Mouse (Mus musculus) ES-CJ7 (cell line): ENCODE measurements around the gene Rap1gds1.

Experiments used
- DNase-seq: peaks from one replicate; pipeline ENCODE4 v3.0.0; 2011; ENCODE audit warnings: low read depth, low spot score

Rap1gds1 gene

DNA sequence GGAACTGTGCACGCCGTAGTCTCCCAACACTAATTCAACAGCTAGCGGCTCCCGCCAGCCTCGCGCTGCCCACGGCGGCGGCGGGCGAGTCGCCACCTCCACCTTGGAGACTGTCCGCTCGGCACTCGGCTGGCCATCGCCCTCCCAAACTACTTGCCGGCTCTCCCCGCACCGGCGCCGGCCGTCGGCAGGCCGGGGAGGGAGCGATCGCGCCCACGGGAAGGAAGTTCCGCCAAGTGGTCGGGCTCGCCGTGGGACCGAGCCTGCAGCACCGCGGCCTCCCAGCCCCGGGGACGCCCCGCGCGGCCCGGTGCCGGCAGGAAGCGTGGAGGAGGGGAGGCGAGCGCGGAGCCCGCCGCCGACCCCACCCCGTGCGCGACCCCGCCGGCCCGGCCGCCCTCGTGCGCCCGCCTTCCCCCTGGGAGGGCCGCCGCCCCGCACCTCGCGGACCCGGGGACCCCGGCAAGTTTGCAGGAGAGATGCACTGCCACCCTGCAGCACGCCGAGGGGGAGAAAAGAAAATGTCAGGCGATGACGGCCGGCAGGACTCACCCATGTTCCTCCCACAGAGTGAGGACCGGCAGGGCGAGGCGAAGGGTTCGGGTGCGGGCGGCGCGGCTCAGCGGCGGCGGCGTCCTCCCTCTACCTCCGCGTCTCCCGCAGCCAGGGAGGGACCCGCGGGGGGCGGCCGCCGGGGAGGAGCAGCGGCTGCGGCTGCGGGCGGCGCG lies at the start of gene Rap1gds1:
Rap1gds1 (minus strand) TSS at position 718 of the 728 bp plus-strand sequence.
- peak; percentile 39 for DNase-seq

DNA sequence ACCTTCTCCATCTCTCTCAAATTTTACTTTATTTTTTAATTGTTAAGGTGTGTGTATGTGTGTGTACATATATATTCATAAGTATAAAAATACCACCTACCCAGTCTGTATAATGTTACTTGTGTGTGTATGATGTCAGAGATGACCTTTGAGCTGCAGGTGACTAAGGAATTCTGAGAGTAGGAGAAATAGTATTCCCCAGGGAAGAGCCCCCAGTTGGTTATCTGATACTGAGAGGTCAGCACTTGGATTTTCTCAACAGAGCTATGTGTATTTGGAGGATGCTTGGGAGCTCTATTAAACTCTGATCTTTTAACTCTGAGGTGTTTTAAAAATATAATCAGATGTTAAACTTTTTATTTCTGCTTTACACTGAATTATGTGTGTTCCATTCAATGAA lies 43.4 kb upstream of the Rap1gds1 start:
- no peak for DNase-seq

DNA sequence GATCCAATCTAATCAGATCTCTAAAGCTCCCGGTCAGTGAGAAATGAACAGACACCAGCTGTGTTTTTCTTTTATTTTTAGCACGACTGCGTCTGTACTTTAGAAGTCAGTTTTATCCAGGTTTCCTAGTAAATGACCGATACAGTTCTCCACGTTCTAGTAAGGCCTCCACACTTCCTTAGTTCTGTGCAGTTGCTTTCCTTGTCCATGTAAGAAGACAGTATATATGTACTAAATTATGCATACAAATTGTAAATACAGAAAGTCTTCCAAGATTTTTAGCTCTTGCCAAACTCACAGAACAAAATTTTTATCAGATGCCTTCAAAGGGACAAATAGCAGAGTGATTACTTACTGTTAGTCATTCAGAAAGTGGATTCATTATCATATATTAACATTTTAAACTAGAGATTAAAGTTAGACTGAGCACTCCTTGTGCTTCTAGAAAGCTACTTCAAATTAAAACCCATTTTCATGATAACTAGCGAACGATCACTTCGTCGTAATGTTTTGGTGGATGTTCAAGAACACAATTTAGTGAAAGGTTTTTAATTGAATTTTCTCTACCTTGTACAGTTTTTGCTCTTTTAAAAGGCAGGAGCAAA lies 41.8 kb upstream of the Rap1gds1 start:
- DNase-seq, result no peak

DNA sequence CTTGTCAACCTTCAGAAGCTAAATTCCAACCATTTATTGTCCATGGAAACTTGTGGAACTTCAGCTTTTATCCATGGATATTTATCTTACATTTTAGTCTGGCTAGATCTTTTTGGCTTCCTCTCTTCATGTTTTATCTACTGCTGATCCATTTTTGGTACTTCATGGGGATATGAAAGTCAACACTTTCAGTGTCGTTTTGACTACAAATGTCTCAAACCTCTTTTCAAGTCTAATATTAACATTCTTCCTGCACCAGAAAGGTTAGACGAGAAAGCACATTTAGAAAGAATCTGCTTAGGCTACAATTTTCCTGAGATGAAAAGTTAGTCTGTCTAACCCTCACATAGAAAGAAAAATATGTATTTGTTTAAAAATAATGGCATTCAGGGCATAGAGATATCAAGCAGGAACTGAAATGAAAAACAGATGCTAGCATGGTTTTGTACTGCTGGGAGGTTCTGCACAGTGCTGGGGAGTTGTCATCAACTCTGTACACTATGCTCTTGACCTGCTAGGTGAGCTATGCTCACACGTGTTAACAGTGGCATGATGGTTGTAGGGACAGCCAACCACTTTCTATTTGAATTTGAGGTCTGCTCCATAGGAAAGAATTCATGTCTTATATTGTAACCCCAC lies 37.5 kb upstream of the Rap1gds1 start:
- DNase-seq, result no peak

DNA sequence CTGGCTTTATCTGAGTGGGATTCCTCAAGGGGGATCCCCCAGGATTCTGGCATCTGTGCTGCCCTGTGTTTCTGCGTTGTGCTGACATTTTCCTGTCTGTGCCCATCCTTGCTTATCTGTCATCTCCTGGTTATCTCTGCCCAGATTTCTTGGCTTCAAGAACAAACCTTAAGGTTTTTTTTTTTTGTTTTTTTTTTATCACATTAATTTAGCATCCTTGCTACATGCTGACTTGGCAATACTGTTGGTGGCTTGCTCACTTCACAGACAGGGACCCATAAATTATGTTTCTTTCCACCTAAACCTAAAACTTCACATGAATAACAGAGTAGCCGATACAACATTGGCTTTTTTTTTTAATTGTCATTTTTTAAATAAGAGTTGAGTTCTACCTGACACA lies 36.9 kb upstream of the Rap1gds1 start:
- no peak for DNase-seq

DNA sequence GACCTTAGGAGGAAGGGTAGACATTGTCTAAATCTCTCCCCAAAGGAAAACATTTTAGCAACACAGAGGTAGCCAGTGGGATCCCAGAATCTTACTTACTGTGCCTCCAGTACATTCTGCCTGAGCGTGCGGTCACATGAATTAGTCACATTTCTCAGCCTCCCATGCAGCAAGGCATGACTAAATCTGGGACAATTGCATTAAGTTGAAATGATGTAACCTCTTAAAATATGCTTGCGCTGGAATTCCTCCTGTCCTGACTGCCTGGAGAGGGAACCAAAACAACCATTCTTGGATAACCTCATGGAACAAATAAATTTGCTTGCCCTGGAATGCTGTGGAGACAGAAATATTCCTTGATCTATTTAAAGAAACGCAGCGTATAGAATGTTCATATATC lies 33.2 kb upstream of the Rap1gds1 start:
- DNase-seq, result no peak

DNA sequence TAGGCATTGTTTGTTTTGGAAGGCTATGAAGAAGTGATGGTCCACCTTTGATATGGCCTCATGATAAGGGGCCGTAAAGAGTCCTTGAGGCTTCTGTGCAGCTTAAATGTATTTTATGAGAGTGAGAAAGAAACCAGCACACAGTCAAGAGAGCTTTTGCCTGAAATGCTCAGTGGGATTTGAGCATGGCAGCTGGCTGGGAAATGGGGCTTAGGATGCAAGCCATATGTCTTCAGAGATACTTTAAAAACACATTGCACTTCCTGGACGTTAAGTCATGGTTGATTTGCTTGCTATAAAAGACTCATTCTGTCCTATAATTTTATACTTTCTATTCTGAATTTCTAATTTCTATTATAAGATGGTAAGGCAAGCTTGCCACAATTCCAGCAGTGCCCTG lies 28.9 kb upstream of the Rap1gds1 start:
- DNase-seq, result no peak

DNA sequence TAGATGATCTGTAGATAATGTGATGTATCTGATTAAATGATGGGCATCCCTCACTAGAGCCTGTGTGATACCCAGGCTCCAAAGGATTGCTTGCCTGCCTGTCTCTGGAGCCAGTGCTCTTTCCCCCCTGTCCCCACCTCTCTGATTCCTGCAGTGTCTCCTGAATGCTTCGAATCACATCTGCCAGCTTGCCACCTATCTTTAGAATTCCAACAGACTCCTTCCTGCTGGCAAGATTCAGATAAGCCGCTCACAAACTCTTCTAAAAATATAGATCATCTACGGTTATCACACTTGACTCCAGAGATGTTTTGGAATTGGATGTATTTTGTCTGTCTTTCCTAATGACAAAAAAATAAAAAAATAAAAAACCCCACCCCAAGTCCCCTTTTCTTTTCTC lies 28.3 kb upstream of the Rap1gds1 start:
- no peak for DNase-seq

DNA sequence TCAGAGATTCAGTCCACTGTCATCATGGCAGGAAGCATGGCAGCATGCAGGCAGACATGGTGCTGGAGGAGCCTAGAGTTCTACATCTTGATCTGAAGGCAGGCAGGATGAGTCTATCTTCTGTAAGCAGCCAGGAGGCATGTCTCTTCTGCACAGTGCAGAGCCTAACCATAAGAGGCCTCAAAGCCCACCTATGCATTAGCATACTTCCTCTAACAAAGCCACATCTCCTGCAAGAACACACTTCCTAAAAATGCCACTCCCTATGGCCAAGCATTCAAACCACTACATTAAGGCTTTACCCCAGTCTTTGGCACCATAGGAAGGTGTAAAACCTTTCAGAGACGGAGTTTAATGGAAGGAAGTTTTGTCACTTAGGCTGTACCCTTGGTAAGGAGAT lies 26.9 kb upstream of the Rap1gds1 start:
- DNase-seq, result no peak

DNA sequence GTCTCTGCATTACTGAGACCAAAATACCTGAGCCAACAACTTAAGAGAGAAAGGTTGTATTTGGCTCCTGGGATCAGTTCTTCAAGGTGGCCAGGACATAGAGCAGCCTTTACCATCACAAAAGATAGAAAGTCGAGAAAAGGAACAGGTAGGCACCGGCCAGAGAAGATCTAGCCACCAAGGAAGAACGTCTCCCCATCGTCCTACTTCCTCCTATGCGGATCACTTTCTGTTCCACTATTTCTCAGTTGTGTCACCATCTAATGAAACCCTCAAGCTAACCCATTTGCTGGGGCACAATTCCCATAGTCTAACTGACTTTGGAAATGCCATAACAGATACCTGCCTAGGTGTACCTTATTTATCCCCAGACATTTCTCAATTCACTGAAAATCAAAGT lies 24.3 kb upstream of the Rap1gds1 start:
- no peak for DNase-seq

DNA sequence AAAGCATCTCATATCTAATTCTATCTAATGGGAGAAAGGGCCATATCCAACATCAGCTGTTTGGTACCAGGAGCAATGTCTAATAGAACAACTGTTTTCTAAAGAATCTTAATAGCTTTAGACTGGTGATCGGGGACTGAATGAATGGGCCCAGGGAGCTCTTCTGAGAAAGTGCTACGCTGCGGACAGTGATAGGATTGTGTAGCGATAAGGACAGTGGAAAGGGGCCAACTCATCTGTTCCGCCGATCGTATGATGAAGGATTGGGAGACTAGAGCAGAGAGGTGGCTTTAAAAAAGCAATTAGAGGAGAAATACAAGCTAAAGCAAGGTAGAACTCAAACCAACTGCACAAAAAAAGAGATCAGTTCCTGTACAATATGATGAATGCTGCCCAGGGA lies 20.9 kb upstream of the Rap1gds1 start:
- DNase-seq, result no peak

DNA sequence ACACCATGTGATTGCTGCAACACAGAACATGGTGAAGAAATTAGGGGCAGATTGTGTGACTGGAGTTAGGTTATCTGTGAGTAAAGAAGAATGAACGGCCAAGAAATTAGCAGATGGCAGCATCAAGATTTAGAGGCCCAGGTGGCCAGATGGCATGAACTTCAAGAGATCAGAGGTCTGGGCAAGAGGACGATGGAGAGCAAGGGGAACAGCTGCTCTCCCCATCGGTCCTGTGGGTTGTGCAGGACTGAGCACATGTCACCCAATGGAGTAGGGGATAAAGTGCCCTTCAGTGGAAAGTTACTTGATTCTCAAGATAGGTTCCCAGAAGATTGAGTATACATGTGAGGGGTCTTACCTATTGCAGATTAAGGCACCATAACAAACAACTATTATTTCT lies 13.5 kb upstream of the Rap1gds1 start:
- DNase-seq, result no peak

DNA sequence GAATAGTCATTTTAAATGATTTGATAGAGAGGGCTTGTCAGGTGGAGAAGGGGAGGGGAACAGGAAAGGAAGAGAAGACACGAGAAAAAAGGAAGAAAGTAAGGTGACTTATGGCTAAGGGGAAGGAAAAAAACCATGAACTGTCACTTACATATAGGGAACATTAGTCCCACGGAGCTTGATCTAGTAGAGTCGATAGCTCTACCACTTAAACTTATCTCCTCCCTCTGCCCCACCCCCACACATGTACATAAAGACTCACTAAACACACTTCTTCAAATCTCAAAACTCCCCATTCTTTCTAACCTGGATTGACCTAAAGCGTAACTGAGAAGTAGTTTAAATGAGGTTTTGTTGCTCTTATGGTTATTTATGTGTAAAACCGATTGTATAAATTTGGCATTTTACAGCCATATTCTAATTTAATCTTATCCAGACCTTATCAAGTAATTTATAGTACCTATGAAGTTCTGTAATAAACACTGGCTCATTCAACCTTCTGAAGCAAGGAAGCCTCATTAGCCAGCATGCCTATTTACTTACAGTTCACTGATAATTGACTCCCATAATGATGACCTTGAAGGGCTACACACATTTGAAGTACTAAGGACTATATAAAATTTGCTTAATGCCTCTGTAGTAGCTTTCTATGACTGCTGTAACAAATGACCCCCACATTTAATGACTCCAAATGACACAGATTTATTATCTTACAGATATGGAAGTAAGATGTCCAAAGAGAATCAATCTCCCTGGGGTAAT lies 9.0 kb upstream of the Rap1gds1 start:
- no peak for DNase-seq

DNA sequence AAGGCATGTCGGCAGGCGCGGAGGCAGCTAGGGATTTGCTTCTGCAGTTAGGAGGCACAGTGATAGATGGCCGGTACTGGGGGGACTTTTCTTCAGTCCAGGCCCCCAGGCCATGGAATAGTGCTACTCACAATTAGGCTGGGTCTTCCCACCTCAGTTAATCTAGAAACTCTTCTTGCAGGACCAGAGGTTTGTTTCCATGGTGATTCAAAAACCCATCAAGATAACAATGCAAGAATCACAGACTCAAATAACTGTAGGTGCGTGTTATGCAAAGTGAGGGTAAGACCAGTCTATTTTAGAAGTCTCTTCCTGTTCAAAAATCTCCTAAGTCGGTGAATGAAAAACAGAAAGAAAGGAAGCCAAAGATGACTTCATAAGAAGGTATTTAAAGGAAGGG lies 4.8 kb upstream of the Rap1gds1 start:
- DNase-seq, result no peak

DNA sequence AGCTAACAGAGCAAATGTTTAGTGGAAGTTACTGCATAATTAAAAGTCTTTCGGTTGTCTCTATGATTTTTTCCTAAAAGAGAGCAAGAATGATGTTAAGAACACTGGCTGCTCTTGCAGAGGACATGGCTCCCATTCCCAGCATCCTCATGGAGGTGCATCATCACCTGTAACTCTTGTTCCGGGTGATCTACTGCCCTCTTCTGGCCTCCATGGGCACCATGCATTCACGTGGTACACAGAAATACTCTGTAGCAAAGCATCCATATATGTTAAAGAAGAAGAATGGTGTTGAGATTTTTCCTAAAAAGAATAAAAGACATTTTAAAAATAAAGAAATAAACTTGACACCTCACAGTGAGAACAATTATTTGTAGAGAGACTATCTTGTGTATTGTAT lies 3.0 kb upstream of the Rap1gds1 start:
- no peak for DNase-seq

DNA sequence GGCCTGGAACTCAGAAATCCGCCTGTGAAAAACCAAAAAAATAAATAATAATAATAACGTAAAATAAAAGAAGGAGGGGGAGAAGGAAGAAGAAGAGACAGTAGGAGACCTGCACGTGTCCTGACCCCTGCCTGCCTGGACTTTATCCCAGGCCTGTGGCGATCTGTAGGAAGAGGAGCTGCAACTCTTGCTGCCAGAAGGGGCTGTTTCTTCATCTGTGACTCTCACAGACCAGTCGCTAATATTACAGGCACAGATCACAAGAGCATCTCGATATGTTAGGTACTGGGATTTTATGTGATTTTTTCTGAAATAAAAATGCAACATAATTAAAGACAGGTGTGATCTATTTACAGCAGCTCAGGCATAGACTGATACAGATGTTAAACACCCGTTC lies 1.1 kb upstream of the Rap1gds1 start:
- DNase-seq, result peak; percentile 25

DNA sequence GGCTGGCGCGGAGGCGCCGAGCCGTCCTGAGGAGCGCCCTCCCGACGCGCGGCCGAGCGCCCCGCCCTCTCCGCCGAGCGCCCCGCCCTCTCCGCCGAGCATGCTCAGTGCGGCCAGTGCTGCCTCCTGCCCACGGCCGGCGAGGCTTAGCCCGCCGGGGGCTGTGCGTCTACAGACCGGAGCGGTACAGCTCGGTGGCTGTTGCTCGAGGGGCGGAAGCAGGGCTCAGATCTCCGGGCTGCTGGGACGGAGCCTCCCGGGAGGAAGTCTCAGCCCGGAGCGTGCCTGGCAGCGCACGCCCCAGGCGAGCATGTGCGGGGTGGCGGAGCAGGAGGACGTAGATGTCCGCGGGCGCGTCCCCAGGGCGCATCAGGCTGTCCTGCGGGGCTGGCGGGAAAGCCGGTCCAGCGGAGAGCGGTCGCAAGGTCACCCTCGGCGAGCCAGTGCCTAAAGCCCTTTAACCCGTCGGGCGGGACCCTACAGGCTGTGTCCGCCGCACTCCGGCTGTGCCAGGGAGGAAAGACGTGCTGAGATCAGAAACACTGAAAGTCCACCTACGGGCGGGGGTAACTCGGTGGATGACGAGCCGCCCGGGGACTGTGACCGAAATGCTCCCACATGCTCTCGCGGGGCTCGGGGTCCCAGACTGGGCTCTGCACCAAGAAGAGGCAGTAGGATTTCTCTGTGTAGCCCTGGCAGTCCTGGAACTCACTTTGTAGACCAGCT lies 495 bp upstream of the Rap1gds1 start:
- DNase-seq, result peak; percentile 84

DNA sequence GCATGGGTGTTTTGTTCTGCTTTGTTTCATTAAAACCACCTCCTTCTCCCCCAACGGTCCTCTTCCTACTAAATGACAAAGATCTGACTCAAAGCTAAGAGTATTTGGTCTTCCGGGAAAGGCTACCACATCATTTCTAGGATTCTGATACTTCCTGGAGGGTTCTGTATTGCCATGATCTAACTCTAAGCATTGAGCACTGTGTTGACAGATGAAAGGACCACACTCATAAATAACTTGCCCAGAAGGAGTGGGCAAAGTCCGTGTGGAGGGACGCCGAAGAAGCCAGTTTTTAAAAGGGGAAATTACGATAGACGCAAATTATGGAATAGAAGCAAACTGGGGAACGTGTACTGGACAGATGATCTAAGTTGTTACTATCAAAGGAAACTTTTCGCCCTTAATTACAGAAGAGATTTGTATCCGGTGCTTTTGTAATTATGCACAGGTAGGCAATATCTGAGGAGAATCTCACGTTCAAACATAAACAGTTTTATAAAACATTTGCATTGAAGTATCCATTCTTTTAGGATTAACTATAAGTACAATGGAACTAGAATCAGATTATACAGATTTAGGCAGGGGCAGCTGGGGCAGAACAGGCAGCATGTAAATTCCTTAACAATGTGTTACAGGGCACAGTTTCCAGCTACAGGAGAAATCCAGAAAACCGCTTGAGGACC lies 1.1 kb downstream of the Rap1gds1 start:
- no peak for DNase-seq

DNA sequence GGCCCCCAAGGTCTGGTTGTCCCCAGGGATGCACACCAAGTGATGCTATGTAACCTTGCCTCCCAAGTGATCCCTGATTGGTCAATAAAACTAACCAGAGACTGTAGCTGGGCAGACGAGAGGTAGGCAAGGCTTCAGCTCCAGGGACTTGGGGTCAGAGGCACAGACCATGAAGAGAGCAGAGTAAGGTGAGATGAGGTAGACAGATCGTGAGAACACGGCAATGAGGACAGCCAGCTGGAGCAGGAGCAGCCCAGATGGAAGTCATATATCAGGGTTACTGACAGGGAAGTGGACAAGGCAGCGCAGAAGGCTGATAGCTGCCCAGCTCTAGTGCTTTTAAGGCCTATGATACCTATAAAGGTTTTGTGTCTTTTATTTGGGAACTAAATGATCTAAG lies 5.5 kb downstream of the Rap1gds1 start:
- no peak for DNase-seq

DNA sequence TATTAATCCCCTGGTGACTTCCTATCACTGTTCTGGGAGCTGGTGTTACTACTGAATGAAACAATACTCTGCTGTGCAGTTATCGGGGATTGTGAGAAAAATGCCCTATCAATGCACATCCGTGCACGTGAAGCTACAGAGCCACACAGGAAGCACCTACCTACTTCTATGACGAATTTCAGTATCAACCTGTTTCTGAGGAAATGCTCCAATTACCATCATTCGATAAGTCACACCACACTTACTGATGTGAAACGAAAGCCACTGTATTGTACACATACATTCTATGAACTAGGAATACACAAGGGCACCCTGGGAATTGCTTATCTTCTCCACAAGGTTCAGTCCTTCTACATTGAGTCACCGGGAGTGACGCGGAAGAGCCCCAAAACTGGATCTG lies 10.9 kb downstream of the Rap1gds1 start:
- no peak for DNase-seq

DNA sequence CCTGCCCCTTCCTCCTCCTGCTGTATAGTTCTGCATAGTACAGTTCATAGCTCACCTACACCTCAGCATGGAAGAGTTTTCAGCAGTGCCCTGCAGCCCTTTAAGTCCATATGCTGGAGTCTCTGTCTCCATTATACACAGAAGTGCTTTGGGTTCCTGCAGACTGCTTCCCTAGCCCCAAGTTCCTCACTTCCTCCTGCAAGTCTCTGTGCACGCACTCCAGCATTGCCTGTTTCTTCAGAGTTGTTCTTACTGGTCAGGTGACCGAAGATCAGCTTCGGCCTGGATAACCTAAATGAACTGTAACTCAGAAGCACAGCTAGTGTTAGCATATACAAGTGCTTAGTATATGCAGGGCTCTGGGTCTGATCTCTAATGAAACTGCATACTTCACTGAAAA lies 12.9 kb downstream of the Rap1gds1 start:
- DNase-seq, result no peak
